Mouse (Mus musculus): ENCODE data around the gene Map3k5.
"Not testable (repeated sequence)": the region's sequence is repeated elsewhere in the genome, so short reads cannot be mapped to it uniquely, and the experiment has no call there.

- not testable (repeated sequence) for TF ChIP-seq CTCF (conservative IDR thresholded peaks at IDR 0.05; ENCODE audit: insufficient read depth, insufficient read length, low read depth, low read length); POLR2A (IDR thresholded peaks at IDR 0.05; ENCODE audit: low read depth, low read length)
Measured at GRCm38 (mm10) chr10:19926391-19926897, 7.8 kb upstream of the Map3k5 start.
